ENCODE assay signal across 9 mouse cellular contexts in genomic region chr1:151034993-151035592, GRCm38 (mm10). TPM values are rescaled to one million over a fixed set of nuclear protein-coding genes. Genes with fewer than 3 reads are reported as not detected.
DNase-seq lines count a peak whose midpoint lies in the region; ATAC-seq and TF ChIP-seq lines count a peak whose summit lies in the region.
"Had no signal": no experiment of that assay in that cellular context is flagged by ENCODE, and none has a peak within 500 bp of the region (broad histone marks: within the 10 kb centered on the region; RNA-seq: fewer than 3 reads in every experiment).

No protein-coding gene starts in this region.

- H3K9me3 ChIP-seq in forebrain, postnatal 0 days (ENCODE audit: low read length): no peaks in the 10 kb centered on the region
- H3K9me3 ChIP-seq in hindbrain, embryonic 14.5 days (ENCODE audit: control insufficient read depth, low read length): no peaks in the 10 kb centered on the region
- H3K9me3 ChIP-seq: limb, embryonic 13.5 days had no signal

- no peak overlapping the region for H3K4me3 ChIP-seq in brown adipose tissue, adult 24 weeks (ENCODE audit: insufficient read depth, low read depth, low read length)
- no peak overlapping the region for H3K4me3 ChIP-seq in forebrain, postnatal 0 days (ENCODE audit: low read depth, low read length)
- no peak overlapping the region for H3K4me3 ChIP-seq in hindbrain, embryonic 14.5 days (replicated peaks; ENCODE audit: low read length)
- H3K4me3 ChIP-seq: limb, embryonic 13.5 days had no signal

- DNase-seq in Muller cell, postnatal 12 days (ENCODE audit: inconsistent ontology term): peak; percentile 28
- DNase-seq in forebrain, postnatal 0 days: peak; percentile 84
- peak; percentile 86 for DNase-seq in hindbrain, embryonic 14.5 days (ENCODE audit: low spot score)
- DNase-seq in layer of hippocampus, adult 9-11 months: peak; percentile 8
- peak; percentile 76 for DNase-seq in lung, postnatal 10 days
- peak; percentile 20 for DNase-seq in retina, adult 2 months (ENCODE audit: low read depth, low spot score)
- peak; percentile 41 for DNase-seq in yolk sac, embryonic 10.5 days (ENCODE audit: low spot score)

- H3K4me1 ChIP-seq in brown adipose tissue, adult 24 weeks (ENCODE audit: control insufficient read depth, insufficient read depth, insufficient read length, low read length): peaks cover 18% of the 10 kb centered on the region; the same call in 1 of the 2 replicates
- H3K4me1 ChIP-seq in forebrain, postnatal 0 days (ENCODE audit: insufficient read depth): no peaks in the 10 kb centered on the region
- no peaks in the 10 kb centered on the region for H3K4me1 ChIP-seq in hindbrain, embryonic 14.5 days (replicated peaks; ENCODE audit: control insufficient read depth, insufficient read depth, low read length)
- H3K4me1 ChIP-seq: limb, embryonic 13.5 days had no signal

- no peak overlapping the region for H3K4me2 ChIP-seq in forebrain, postnatal 0 days (ENCODE audit: low read depth)
- H3K4me2 ChIP-seq in hindbrain, embryonic 14.5 days (replicated peaks): no peak overlapping the region
- H3K4me2 ChIP-seq: limb, embryonic 13.5 days had no signal

- no peak overlapping the region for H3K9ac ChIP-seq in forebrain, postnatal 0 days
- H3K9ac ChIP-seq in hindbrain, embryonic 14.5 days: no peak overlapping the region
- H3K9ac ChIP-seq: limb, embryonic 13.5 days had no signal

- TF ChIP-seq CTCF in forebrain, postnatal 0 days (IDR thresholded peaks at IDR 0.05; ENCODE audit: low read depth): peak; percentile 82

- H3K36me3 ChIP-seq in forebrain, postnatal 0 days (ENCODE audit: insufficient read depth): no peaks in the 10 kb centered on the region
- no peaks in the 10 kb centered on the region for H3K36me3 ChIP-seq in hindbrain, embryonic 14.5 days (replicated peaks; ENCODE audit: control insufficient read depth, insufficient read depth)
- H3K36me3 ChIP-seq: limb, embryonic 13.5 days had no signal

- 0 out of 2 replicates have a peak overlapping the region, but pooled peaks have one; percentile 6 for H3K27ac ChIP-seq in brown adipose tissue, adult 24 weeks (replicated peaks; ENCODE audit: low read depth, low read length)
- H3K27ac ChIP-seq in forebrain, postnatal 0 days (ENCODE audit: low read depth, low read length): no peak overlapping the region
- no peak overlapping the region for H3K27ac ChIP-seq in hindbrain, embryonic 14.5 days
- H3K27ac ChIP-seq: limb, embryonic 13.5 days had no signal

- 3% methylated on average over 5 of the region's 5 CpGs for WGBS in forebrain, postnatal 0 days
- WGBS in hindbrain, embryonic 14.5 days: 3% methylated on average over 5 of the region's 5 CpGs

- peak; percentile 51; the same call in 1 of the 2 replicates for ATAC-seq in forebrain, postnatal 0 days
- peak; percentile 48; the same call in 1 of the 2 replicates for ATAC-seq in hindbrain, embryonic 14.5 days (ENCODE audit: low FRiP score)

- no peaks in the 10 kb centered on the region for H3K27me3 ChIP-seq in forebrain, postnatal 0 days (ENCODE audit: insufficient read depth, low read length)
- no peaks in the 10 kb centered on the region for H3K27me3 ChIP-seq in hindbrain, embryonic 14.5 days (ENCODE audit: control insufficient read depth, insufficient read depth, low read length)
- H3K27me3 ChIP-seq: limb, embryonic 13.5 days had no signal

RNA-seq across cellular contexts. Expression of gene Hmcn1, which starts 41.9 kb away (rescaled TPM):
- 0.20 and 0.79 TPM in 2 replicates for polyA plus RNA-seq in brown adipose tissue, adult 24 weeks (2012; ENCODE audit: insufficient read depth, insufficient read length, missing spikeins)
- 4.1 and 4.5 TPM in 2 replicates for total RNA-seq in forebrain, postnatal 0 days (2014; rRNA removed)
- polyA plus RNA-seq in forebrain, postnatal 0 days (2015; fragmentation: Nextera tagmentation; extraction: Ambion mirVana): 0.80 and 1.2 TPM in 2 replicates
- 1.7 and 2.2 TPM in 2 replicates for polyA plus RNA-seq in hindbrain, embryonic 14.5 days (2014; fragmentation: Nextera tagmentation; extraction: Ambion mirVana)

Comparison
In these comparisons a context has a peak if more than half of its experiments do, and no peak if none do; other contexts are left out.
1. DNase-seq: peak in every context shown above with its lines; median percentile 86 in hindbrain, embryonic 14.5 days; 84 in forebrain, postnatal 0 days; 76 in lung, postnatal 10 days; 41 in yolk sac, embryonic 10.5 days; 28 in Muller cell, postnatal 12 days; 20 in retina, adult 2 months; 8 in layer of hippocampus, adult 9-11 months.